Mouse (Mus musculus): Measurements from ENCODE around the gene Gldc. TPM values are rescaled to one million over a fixed set of nuclear protein-coding genes. Genes with fewer than 3 reads are reported as not detected.

Gldc gene
- 58.4 TPM for polyA plus RNA-seq (2014; fragmentation: Illumina TruSeq; extraction: RNeasy Lipid Tissue Mini Kit (QIAGEN cat#74804); ENCODE audit: low read depth, low replicate concordance)

GRCm38 (mm10) chr19:30174919-30175571 lies at the start of gene Gldc:
TSS of gene Gldc (minus strand) at chr19:30175429.

Other genes starting within 250 kb of the Gldc start
- not detected for gene Trpd52l3, start 171.6 kb downstream of the Gldc start, polyA plus RNA-seq (2014; fragmentation: Illumina TruSeq; extraction: RNeasy Lipid Tissue Mini Kit (QIAGEN cat#74804); ENCODE audit: low read depth, low replicate concordance)
- gene Uhrf2, start 144.9 kb downstream of the Gldc start, polyA plus RNA-seq (2014; fragmentation: Illumina TruSeq; extraction: RNeasy Lipid Tissue Mini Kit (QIAGEN cat#74804); ENCODE audit: low read depth, low replicate concordance), result 42.3 TPM
- gene Mbl2, start 57.5 kb upstream of the Gldc start, polyA plus RNA-seq (2014; fragmentation: Illumina TruSeq; extraction: RNeasy Lipid Tissue Mini Kit (QIAGEN cat#74804); ENCODE audit: low read depth, low replicate concordance), result 410 TPM

Data from liver, adult 10 weeks (tissue).